Mouse (Mus musculus) right cerebral cortex, adult 18-20 months (tissue): ENCODE data around the gene Foxi3.

Experiments
- DNase-seq: peaks from one replicate; pipeline ENCODE4 v3.0.0; 2022; ENCODE audit warnings: mixed read lengths

Gene Foxi3

GRCm38 (mm10) chr6:70996123-70996723, 39.9 kb downstream of the Foxi3 start:
- DNase-seq, result no peak

- DNase-seq, result no peak
Observed at GRCm38 (mm10) chr6:71002656-71003055, 46.3 kb downstream of the Foxi3 start.

DNA sequence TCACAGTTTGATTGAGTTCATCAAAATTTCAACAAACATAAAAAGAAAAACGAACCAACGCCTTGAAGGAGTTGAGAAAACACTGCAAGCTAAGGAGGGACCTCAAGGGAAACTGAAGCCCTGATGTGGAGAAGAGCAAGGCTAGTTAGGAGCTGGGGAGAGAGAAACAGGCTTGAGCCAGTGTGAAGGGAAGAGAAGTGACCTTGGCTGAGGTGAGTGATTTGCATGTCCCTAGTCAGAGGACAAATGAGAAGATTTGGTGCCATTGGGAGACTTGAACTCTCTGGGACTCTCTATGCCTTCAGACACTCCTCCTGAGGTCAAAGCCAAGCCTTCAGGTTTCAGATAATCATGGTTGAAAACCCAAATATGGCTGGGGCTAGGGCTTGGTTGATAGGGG, 47.8 kb downstream of the Foxi3 start:
- no peak for DNase-seq
